Mouse (Mus musculus): Measurements from ENCODE around the gene Sp7. TPM values are rescaled to one million over a fixed set of nuclear protein-coding genes. Genes with fewer than 3 reads are reported as not detected.

Sp7 gene
- polyA plus RNA-seq, 1 experiment from 2014 or later, result 35.4 TPM

DNA sequence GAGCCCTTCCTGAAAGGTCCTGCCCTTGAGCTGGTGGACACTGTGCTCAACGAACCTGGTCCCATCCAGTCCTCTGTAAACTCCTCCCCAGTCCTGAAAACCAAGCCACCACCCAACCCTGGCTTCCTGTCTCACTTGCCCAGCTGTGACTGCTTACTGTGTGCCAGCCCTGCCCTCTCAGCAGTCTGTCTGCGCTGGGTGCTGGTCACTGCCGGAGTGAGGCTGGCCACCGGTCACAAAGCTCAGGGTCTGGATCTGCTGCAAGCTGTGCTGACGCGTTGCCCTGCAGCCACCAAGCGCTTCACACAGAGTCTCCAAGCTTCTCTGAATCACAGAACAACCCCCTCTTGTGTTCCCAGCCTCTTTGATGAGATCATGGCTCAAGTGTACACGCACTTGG lies 51.7 kb downstream of the Sp7 start:
- H3K9ac ChIP-seq, result no peak overlapping the region
- no peak overlapping the region for H3K4me3 ChIP-seq (replicated peaks)
- 88% methylated on average over 8 of the region's 8 CpGs for WGBS
- H3K4me2 ChIP-seq (replicated peaks), result no peak overlapping the region
- no peak; the same call in 1 of the 2 replicates for ATAC-seq (ENCODE audit: insufficient number of reproducible peaks, low FRiP score, low TSS enrichment, low read depth)
- H3K4me1 ChIP-seq, result 0 out of 2 replicates have a peak, but pooled peaks cover 2% of the 10 kb centered on the region
- H3K27ac ChIP-seq (replicated peaks), result no peak overlapping the region
- H3K9me3 ChIP-seq (replicated peaks), result no peaks in the 10 kb centered on the region
- H3K27me3 ChIP-seq, result no peaks in the 10 kb centered on the region
- peaks cover 80% of the 10 kb centered on the region for H3K36me3 ChIP-seq

DNA sequence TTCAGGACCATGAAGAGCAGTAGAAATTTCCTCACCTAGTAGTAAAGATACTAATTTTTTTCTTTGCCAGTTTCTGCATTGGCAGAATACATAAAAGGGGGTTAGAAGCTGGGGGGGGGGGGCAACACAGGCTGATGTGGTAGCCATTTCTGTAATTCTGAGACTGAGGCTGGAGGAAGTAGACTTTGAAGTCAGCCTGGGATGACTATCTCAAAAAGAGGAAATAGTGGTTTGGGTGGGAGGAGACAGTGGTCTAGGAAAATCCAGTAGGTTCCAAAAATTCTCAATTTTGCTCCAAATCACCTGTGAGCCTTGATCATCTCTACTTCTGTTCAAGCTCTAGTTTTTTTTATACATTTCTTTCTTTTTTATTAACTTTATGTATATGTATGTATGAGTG lies 55.5 kb downstream of the Sp7 start:
- H3K4me2 ChIP-seq (replicated peaks), result no peak overlapping the region
- H3K27me3 ChIP-seq, result no peaks in the 10 kb centered on the region
- H3K36me3 ChIP-seq, result peaks cover 68% of the 10 kb centered on the region
- H3K4me3 ChIP-seq (replicated peaks), result no peak overlapping the region
- H3K4me1 ChIP-seq, result 0 out of 2 replicates have a peak, but pooled peaks cover 2% of the 10 kb centered on the region
- no peaks in the 10 kb centered on the region for H3K9me3 ChIP-seq (replicated peaks)
- H3K27ac ChIP-seq (replicated peaks), result no peak overlapping the region
- no peak for ATAC-seq (ENCODE audit: insufficient number of reproducible peaks, low FRiP score, low TSS enrichment, low read depth)
- no peak overlapping the region for H3K9ac ChIP-seq

DNA sequence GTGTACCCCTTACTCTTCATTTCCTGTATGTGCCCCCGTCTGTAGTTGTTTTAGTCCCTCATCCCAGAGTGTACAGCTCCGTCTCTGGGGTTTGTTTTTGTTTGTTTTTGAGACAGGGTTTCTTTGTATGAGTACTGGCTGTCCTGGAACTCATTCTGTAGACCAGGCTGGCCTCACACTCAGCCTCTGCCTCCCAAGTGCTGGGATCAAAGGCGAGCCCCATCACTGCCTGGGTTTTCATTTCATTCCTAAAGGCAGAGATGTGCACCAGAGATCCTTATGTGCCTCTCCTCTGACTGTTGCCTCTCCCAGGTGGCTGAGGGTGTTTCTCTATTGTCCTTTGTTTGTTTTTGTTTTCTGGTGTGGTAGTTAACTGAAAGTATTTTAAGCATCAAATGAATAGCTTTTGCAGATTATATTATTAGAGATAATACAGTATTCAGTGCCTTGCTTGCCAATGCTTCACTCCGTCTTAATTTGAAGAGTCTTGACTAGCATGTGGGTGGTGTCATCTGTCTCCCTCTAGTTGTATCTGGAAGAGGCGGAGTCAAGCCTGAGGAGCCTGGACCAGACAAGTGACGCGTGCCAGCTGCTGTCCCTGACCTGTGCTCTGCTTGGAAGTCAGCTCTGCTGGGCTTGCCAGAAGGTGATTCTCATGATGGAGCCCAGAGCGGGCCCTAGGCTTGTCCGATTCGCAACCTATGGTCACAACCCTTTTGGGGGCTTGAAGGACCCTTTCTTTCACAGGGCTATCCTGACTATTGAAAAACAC lies 56.7 kb downstream of the Sp7 start:
- Histone ChIP-seq H3K4me2 (replicated peaks) (no peak overlapping the region), H3K27me3 (no peaks in the 10 kb centered on the region), H3K9me3 (replicated peaks) (no peaks in the 10 kb centered on the region), H3K27ac (replicated peaks) (no peak overlapping the region), H3K4me1 (no peaks in the 10 kb centered on the region), H3K4me3 (replicated peaks) (no peak overlapping the region), H3K36me3 (peaks cover 68% of the 10 kb centered on the region), H3K9ac (no peak overlapping the region)
- 72% methylated on average over 10 of the region's 10 CpGs for WGBS
- ATAC-seq (ENCODE audit: insufficient number of reproducible peaks, low FRiP score, low TSS enrichment, low read depth), result no peak

DNA sequence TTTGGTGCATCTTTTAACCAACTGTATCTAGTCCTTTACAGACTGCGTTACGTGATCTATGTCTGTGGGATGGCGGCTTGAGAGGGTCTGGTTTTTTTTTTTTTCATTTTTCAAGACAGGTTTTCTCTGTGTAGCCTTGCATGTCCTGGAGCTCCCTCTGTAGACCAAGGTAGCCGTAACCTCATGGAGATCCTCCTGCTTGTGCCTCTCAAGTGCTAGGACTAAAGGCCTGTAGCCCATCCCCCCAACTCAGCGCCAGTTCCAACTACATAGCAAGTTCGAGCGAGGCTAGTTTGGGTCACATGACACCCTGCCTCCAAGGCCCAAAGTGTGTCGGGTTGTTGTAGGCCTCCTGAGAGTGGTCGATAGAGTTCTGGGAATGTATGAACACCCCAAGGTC lies 58.3 kb downstream of the Sp7 start:
- ATAC-seq (ENCODE audit: insufficient number of reproducible peaks, low FRiP score, low TSS enrichment, low read depth), result no peak
- Histone ChIP-seq H3K4me1 (no peaks in the 10 kb centered on the region), H3K4me3 (replicated peaks) (no peak overlapping the region), H3K27ac (replicated peaks) (no peak overlapping the region), H3K4me2 (replicated peaks) (no peak overlapping the region), H3K36me3 (peaks cover 69% of the 10 kb centered on the region), H3K9me3 (replicated peaks) (no peaks in the 10 kb centered on the region), H3K27me3 (no peaks in the 10 kb centered on the region), H3K9ac (no peak overlapping the region)
- WGBS, result 77% methylated on average over 9 of the region's 9 CpGs

Other genes with a start within 250 kb of the Sp7 start
- 27.4 and 31.7 TPM in 2 replicates for gene Spryd3, start 230.9 kb downstream of the Sp7 start, polyA plus RNA-seq (2015; fragmentation: Nextera tagmentation; extraction: Ambion mirVana)
- gene Igfbp6, start 222.8 kb downstream of the Sp7 start, polyA plus RNA-seq (2015; fragmentation: Nextera tagmentation; extraction: Ambion mirVana), result 8.3 and 8.8 TPM in 2 replicates
- 0.21 and 0.41 TPM in 2 replicates for gene Soat2, start 216.7 kb downstream of the Sp7 start, polyA plus RNA-seq (2015; fragmentation: Nextera tagmentation; extraction: Ambion mirVana)
- gene Zfp740, start 163.9 kb downstream of the Sp7 start, polyA plus RNA-seq (2015; fragmentation: Nextera tagmentation; extraction: Ambion mirVana), result 61.5 and 62.7 TPM in 2 replicates
- 99.1 and 106 TPM in 2 replicates for gene Csad, start 162.5 kb downstream of the Sp7 start, polyA plus RNA-seq (2015; fragmentation: Nextera tagmentation; extraction: Ambion mirVana)
- 5.8 and 6.8 TPM in 2 replicates for gene Itgb7, start 135.2 kb downstream of the Sp7 start, polyA plus RNA-seq (2015; fragmentation: Nextera tagmentation; extraction: Ambion mirVana)
- 112 and 123 TPM in 2 replicates for gene Rarg, start 109.7 kb downstream of the Sp7 start, polyA plus RNA-seq (2015; fragmentation: Nextera tagmentation; extraction: Ambion mirVana)
- 1.6 and 1.7 TPM in 2 replicates for gene Gm9918, start 96.6 kb downstream of the Sp7 start, polyA plus RNA-seq (2015; fragmentation: Nextera tagmentation; extraction: Ambion mirVana)
- gene Mfsd5, start 87.7 kb downstream of the Sp7 start, polyA plus RNA-seq (2015; fragmentation: Nextera tagmentation; extraction: Ambion mirVana), result 84.0 and 88.6 TPM in 2 replicates
- 20.2 and 24.5 TPM in 2 replicates for gene Espl1, start 70.9 kb downstream of the Sp7 start, polyA plus RNA-seq (2015; fragmentation: Nextera tagmentation; extraction: Ambion mirVana)
- gene Pfdn5, start 41.1 kb downstream of the Sp7 start, polyA plus RNA-seq (2015; fragmentation: Nextera tagmentation; extraction: Ambion mirVana), result 398 and 407 TPM in 2 replicates
- gene Myg1, start 35.5 kb downstream of the Sp7 start, polyA plus RNA-seq (2015; fragmentation: Nextera tagmentation; extraction: Ambion mirVana), result 95.6 and 99.4 TPM in 2 replicates
- 61.2 and 63.0 TPM in 2 replicates for gene Aaas, start 16.4 kb downstream of the Sp7 start, polyA plus RNA-seq (2015; fragmentation: Nextera tagmentation; extraction: Ambion mirVana)
- gene Sp1, start 39.0 kb upstream of the Sp7 start, polyA plus RNA-seq (2015; fragmentation: Nextera tagmentation; extraction: Ambion mirVana), result 10.0 and 11.8 TPM in 2 replicates
- gene Amhr2, start 78.2 kb upstream of the Sp7 start, polyA plus RNA-seq (2015; fragmentation: Nextera tagmentation; extraction: Ambion mirVana), result 0.59 and 0.75 TPM in 2 replicates
- 89.4 and 93.7 TPM in 2 replicates for gene Prr13, start 91.8 kb upstream of the Sp7 start, polyA plus RNA-seq (2015; fragmentation: Nextera tagmentation; extraction: Ambion mirVana)
- gene Pcbp2, start 103.4 kb upstream of the Sp7 start, polyA plus RNA-seq (2015; fragmentation: Nextera tagmentation; extraction: Ambion mirVana), result 223 and 231 TPM in 2 replicates
- 5.1 TPM in 1 of 2 replicates, not detected in the other for gene Gm10337, start 136.5 kb upstream of the Sp7 start, polyA plus RNA-seq (2015; fragmentation: Nextera tagmentation; extraction: Ambion mirVana)
- gene Map3k12, start 149.9 kb upstream of the Sp7 start, polyA plus RNA-seq (2015; fragmentation: Nextera tagmentation; extraction: Ambion mirVana), result 19.8 and 21.3 TPM in 2 replicates
- 83.9 and 94.7 TPM in 2 replicates for gene Tarbp2, start 151.0 kb upstream of the Sp7 start, polyA plus RNA-seq (2015; fragmentation: Nextera tagmentation; extraction: Ambion mirVana)
- 3.8 and 3.9 TPM in 2 replicates for gene Npff, start 157.8 kb upstream of the Sp7 start, polyA plus RNA-seq (2015; fragmentation: Nextera tagmentation; extraction: Ambion mirVana)